Mouse (Mus musculus) liver, adult 2 months (tissue): ENCODE results near the gene Enc1.

Experiments used
- CTCF ChIP-seq: fragments of 200-500 bp; IDR thresholded peaks from 2 replicates; pipeline ENCODE4 v1.5.1; 2011; ENCODE audit warnings: low read depth, low read length, control low read depth
- POLR2A ChIP-seq: fragments of 200-500 bp; IDR thresholded peaks from 2 replicates; pipeline ENCODE4 v1.6.1; 2011; ENCODE audit warnings: low read length, control low read depth; ENCODE audit not compliant: insufficient read depth; ENCODE audit errors: extremely low read depth

DNA sequence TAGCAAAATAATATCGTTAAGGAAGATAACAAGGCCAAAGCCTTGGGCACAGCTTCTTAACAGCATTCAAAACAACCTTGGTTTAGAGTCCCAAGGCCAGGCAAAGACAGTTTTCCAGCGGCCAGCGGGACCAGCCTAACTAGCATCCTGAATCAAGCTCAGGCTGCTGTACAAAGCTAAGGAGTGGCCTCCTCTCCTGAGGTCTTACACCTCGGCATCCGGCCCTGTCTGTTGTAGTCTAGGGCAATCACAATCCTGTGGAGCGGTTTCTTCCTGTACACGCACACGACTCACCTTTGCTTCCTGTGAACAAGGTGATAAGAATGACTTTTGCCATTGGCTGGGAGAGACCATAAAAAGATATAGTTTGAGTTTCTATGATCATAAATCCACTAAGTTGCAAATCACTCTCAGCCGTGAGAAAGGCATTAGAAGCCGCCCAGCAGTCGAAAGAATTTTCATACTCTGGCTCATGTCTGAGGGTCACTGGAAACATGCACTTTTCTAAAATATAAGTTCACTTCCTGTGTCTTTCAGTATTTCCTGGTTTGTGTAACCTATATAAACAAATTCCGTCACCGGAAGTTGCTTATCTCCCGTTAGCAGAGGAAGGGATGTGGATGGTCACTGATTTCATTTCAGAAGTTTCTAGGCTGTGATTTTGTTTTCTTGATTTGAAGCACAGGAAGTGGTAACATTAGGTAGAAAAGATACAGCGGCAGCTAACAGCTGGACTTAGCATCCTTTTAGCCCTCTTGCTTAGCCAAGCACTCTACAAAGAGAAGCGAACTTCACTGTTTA, 2.5 kb upstream of the Enc1 start:
- TF ChIP-seq CTCF (no peak), POLR2A (no peak)
